Mouse (Mus musculus) bone marrow macrophage, adult 2 months (primary cell): ENCODE data around the gene Cmtr1. TPM values are rescaled to one million over a fixed set of nuclear protein-coding genes. Genes with fewer than 3 reads are reported as not detected.

Source experiments
- H3K27ac ChIP-seq: 2 replicates; pipeline ENCODE4 v1.5.1; 2012; ENCODE audit warnings: low read depth, low read length; ENCODE audit not compliant: insufficient read depth
- H3K4me1 ChIP-seq: 2 replicates; pipeline ENCODE4 v1.6.1; 2012; ENCODE audit warnings: low read length; ENCODE audit not compliant: control insufficient read depth, insufficient read depth
- H3K4me3 ChIP-seq: 2 replicates; pipeline ENCODE4 v1.5.1; 2012; ENCODE audit warnings: mild to moderate bottlenecking, low read length, moderate library complexity; ENCODE audit not compliant: insufficient read depth
- CTCF ChIP-seq: IDR thresholded peaks from 2 replicates; pipeline ENCODE4 v1.5.1; 2012; ENCODE audit warnings: low read depth, mild to moderate bottlenecking, low read length, moderate library complexity
- POLR2A ChIP-seq: IDR thresholded peaks from 2 replicates; pipeline ENCODE4 v1.6.1; 2012; ENCODE audit warnings: mild to moderate bottlenecking, low read depth, low read length, borderline replicate concordance
- polyA plus RNA-seq: library from polyadenylated mRNA; stranded (reverse); fragments of >200 nt; gene quantifications from 2 replicates; pipeline ENCODE4 v1.2.4, GENCODE M21; 2012; ENCODE audit not compliant: missing spikeins, insufficient read depth, insufficient read length

Gene Cmtr1
- polyA plus RNA-seq, 1 experiment = 60.7 TPM

GRCm38 (mm10) chr17:29696940-29697339 lies 36.5 kb downstream of the Cmtr1 start:
- TF ChIP-seq POLR2A = no peak
- no peak for TF ChIP-seq CTCF
- no peak overlapping the region for H3K27ac ChIP-seq

GRCm38 (mm10) chr17:29698421-29698820 lies 38.0 kb downstream of the Cmtr1 start:
- H3K4me3 ChIP-seq = no peak overlapping the region
- no peak for TF ChIP-seq POLR2A
- TF ChIP-seq CTCF = no peak
- no peak overlapping the region for H3K27ac ChIP-seq
- peaks cover 13% of the 10 kb centered on the region for H3K4me1 ChIP-seq

More at GRCm38 (mm10) chr17:29696940-29697339, 36.5 kb downstream of the Cmtr1 start:
- peaks cover 5% of the 10 kb centered on the region; the same call in 1 of the 2 replicates for H3K4me1 ChIP-seq
- H3K4me3 ChIP-seq = no peak overlapping the region

GRCm38 (mm10) chr17:29700573-29700972 lies 40.2 kb downstream of the Cmtr1 start:
- Histone ChIP-seq H3K4me1 (peaks cover 17% of the 10 kb centered on the region), H3K4me3 (no peak overlapping the region), H3K27ac (no peak overlapping the region)
- TF ChIP-seq POLR2A (no peak), CTCF (no peak)

- H3K4me3 ChIP-seq = no peak overlapping the region
- no peak overlapping the region for H3K27ac ChIP-seq
- peaks cover 17% of the 10 kb centered on the region for H3K4me1 ChIP-seq
- TF ChIP-seq CTCF = peak; percentile 13; the same call in 1 of the 2 replicates
- no peak for TF ChIP-seq POLR2A
Measured at GRCm38 (mm10) chr17:29702938-29703710, 42.7 kb downstream of the Cmtr1 start.

- TF ChIP-seq POLR2A (no peak), CTCF (peak; percentile 36; the same call in 1 of the 2 replicates)
- Histone ChIP-seq H3K27ac (no peak overlapping the region), H3K4me1 (peaks cover 17% of the 10 kb centered on the region)
Measured at GRCm38 (mm10) chr17:29704781-29705180, 44.4 kb downstream of the Cmtr1 start.

GRCm38 (mm10) chr17:29705881-29706280 lies 45.5 kb downstream of the Cmtr1 start:
- H3K4me3 ChIP-seq = no peak overlapping the region
- peaks cover 17% of the 10 kb centered on the region for H3K4me1 ChIP-seq
- H3K27ac ChIP-seq = no peak overlapping the region
- no peak for TF ChIP-seq POLR2A
- TF ChIP-seq CTCF = no peak

More at GRCm38 (mm10) chr17:29704781-29705180, 44.4 kb downstream of the Cmtr1 start:
- no peak overlapping the region for H3K4me3 ChIP-seq

- Histone ChIP-seq H3K4me1 (peaks cover 13% of the 10 kb centered on the region), H3K4me3 (no peak overlapping the region), H3K27ac (no peak overlapping the region)
- no peak for TF ChIP-seq POLR2A
- TF ChIP-seq CTCF = no peak
Measured at GRCm38 (mm10) chr17:29706981-29707545, 46.7 kb downstream of the Cmtr1 start.

- H3K4me3 ChIP-seq = no peak overlapping the region
- no peak for TF ChIP-seq POLR2A
- no peak overlapping the region for H3K27ac ChIP-seq
- H3K4me1 ChIP-seq = peaks cover under 1% of the 10 kb centered on the region
Measured at GRCm38 (mm10) chr17:29708783-29709182, 48.4 kb downstream of the Cmtr1 start.

GRCm38 (mm10) chr17:29710562-29711044 lies 50.2 kb downstream of the Cmtr1 start:
- Histone ChIP-seq H3K4me1 (no peaks in the 10 kb centered on the region), H3K4me3 (no peak overlapping the region), H3K27ac (no peak overlapping the region)
- TF ChIP-seq POLR2A = no peak
- TF ChIP-seq CTCF = no peak
